Mouse (Mus musculus): ENCODE measurements around the gene Scaf8. TPM values are rescaled to one million over a fixed set of nuclear protein-coding genes. Genes with fewer than 3 reads are reported as not detected.

The Scaf8 gene
- polyA plus RNA-seq, 1 experiment: 16.3 TPM

- no peak overlapping the region for H3K4me3 ChIP-seq (ENCODE audit: insufficient read depth, poor library complexity, severe bottlenecking)
Observed at GRCm38 (mm10) chr17:3212105-3212504, 97.3 kb downstream of the Scaf8 start.

DNA sequence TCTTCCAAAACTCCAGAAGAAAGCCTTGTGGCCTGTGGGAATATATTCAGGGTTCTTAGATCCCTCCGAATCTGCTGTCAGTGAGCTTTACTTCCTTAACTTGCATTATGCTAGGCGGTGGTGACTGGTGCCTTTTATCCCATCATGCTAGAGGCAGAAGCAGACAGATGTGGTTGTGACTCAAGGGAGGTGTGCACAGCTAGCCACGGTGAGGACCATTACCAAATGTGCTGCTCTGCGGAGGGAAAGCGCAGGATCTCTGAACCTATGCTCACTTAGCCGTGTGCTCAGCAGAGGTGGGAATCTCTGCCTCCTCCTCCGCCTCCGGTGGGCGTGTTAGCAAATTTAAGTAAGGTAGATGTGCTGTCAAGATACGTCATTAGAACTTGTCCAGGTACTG is 98.1 kb downstream of the Scaf8 start:
- TF ChIP-seq FOSL1 (IDR thresholded peaks at IDR 0.05; ENCODE audit: insufficient read depth, low read length, poor library complexity, severe bottlenecking): no peak
- no peak for TF ChIP-seq MYOG (IDR thresholded peaks at IDR 0.05; ENCODE audit: control insufficient read depth, extremely low read depth, insufficient read length)
- no peak for TF ChIP-seq MYOD1 (IDR thresholded peaks at IDR 0.05; ENCODE audit: control insufficient read depth, insufficient read length, low read depth)
- TF ChIP-seq CEBPB (IDR thresholded peaks at IDR 0.05; ENCODE audit: low read depth): no peak
- TF ChIP-seq USF1 (IDR thresholded peaks at IDR 0.05; ENCODE audit: low read depth): no peak
- TF ChIP-seq MAX (IDR thresholded peaks at IDR 0.05): no peak
- TF ChIP-seq CTCF (IDR thresholded peaks at IDR 0.05; ENCODE audit: control insufficient read depth, insufficient read depth, insufficient read length): no peak
- H3K27me3 ChIP-seq (ENCODE audit: control insufficient read depth, insufficient read depth, insufficient read length): no peaks in the 10 kb centered on the region
- H3K36me3 ChIP-seq (ENCODE audit: control insufficient read depth, insufficient read depth): peaks cover 28% of the 10 kb centered on the region
- peaks cover 31% of the 10 kb centered on the region for H3K79me2 ChIP-seq (ENCODE audit: control insufficient read depth, insufficient read depth)
- no peak overlapping the region for H3ac ChIP-seq (ENCODE audit: control insufficient read depth, insufficient read length, low read depth)
- peaks cover 5% of the 10 kb centered on the region for H3K79me3 ChIP-seq (ENCODE audit: low read depth)
- H3K4me3 ChIP-seq (ENCODE audit: insufficient read depth, poor library complexity, severe bottlenecking): no peak overlapping the region

More at GRCm38 (mm10) chr17:3212105-3212504, 97.3 kb downstream of the Scaf8 start:
- TF ChIP-seq CTCF (IDR thresholded peaks at IDR 0.05; ENCODE audit: control insufficient read depth, insufficient read depth, insufficient read length): no peak
- no peak for TF ChIP-seq CEBPB (IDR thresholded peaks at IDR 0.05; ENCODE audit: low read depth)
- TF ChIP-seq MAX (IDR thresholded peaks at IDR 0.05): no peak
- TF ChIP-seq USF1 (IDR thresholded peaks at IDR 0.05; ENCODE audit: low read depth): no peak
- no peak for TF ChIP-seq FOSL1 (IDR thresholded peaks at IDR 0.05; ENCODE audit: insufficient read depth, low read length, poor library complexity, severe bottlenecking)
- TF ChIP-seq MYOD1 (IDR thresholded peaks at IDR 0.05; ENCODE audit: control insufficient read depth, insufficient read length, low read depth): no peak
- no peak for TF ChIP-seq MYOG (IDR thresholded peaks at IDR 0.05; ENCODE audit: control insufficient read depth, extremely low read depth, insufficient read length)
- Histone ChIP-seq H3K27me3 (ENCODE audit: control insufficient read depth, insufficient read depth, insufficient read length) (no peaks in the 10 kb centered on the region), H3K79me3 (ENCODE audit: low read depth) (peaks cover 7% of the 10 kb centered on the region), H3K36me3 (ENCODE audit: control insufficient read depth, insufficient read depth) (peaks cover 23% of the 10 kb centered on the region), H3ac (ENCODE audit: control insufficient read depth, insufficient read length, low read depth) (no peak overlapping the region), H3K79me2 (ENCODE audit: control insufficient read depth, insufficient read depth) (peaks cover 38% of the 10 kb centered on the region)

- Histone ChIP-seq H3K4me3 (ENCODE audit: insufficient read depth, poor library complexity, severe bottlenecking) (no peak overlapping the region), H3K36me3 (ENCODE audit: control insufficient read depth, insufficient read depth) (peaks cover 22% of the 10 kb centered on the region), H3K79me3 (ENCODE audit: low read depth) (peaks cover 1% of the 10 kb centered on the region), H3K79me2 (ENCODE audit: control insufficient read depth, insufficient read depth) (peaks cover 16% of the 10 kb centered on the region), H3ac (ENCODE audit: control insufficient read depth, insufficient read length, low read depth) (no peak overlapping the region), H3K27me3 (ENCODE audit: control insufficient read depth, insufficient read depth, insufficient read length) (no peaks in the 10 kb centered on the region)
- TF ChIP-seq MYOD1 (IDR thresholded peaks at IDR 0.05; ENCODE audit: control insufficient read depth, insufficient read length, low read depth) (no peak), CEBPB (IDR thresholded peaks at IDR 0.05; ENCODE audit: low read depth) (no peak), MAX (IDR thresholded peaks at IDR 0.05) (no peak), FOSL1 (IDR thresholded peaks at IDR 0.05; ENCODE audit: insufficient read depth, low read length, poor library complexity, severe bottlenecking) (no peak), CTCF (IDR thresholded peaks at IDR 0.05; ENCODE audit: control insufficient read depth, insufficient read depth, insufficient read length) (no peak), MYOG (IDR thresholded peaks at IDR 0.05; ENCODE audit: control insufficient read depth, extremely low read depth, insufficient read length) (no peak), USF1 (IDR thresholded peaks at IDR 0.05; ENCODE audit: low read depth) (no peak)
Observed at GRCm38 (mm10) chr17:3214852-3215251, 100.1 kb downstream of the Scaf8 start.

GRCm38 (mm10) chr17:3217023-3217422 is 102.3 kb downstream of the Scaf8 start:
- Histone ChIP-seq H3K4me3 (ENCODE audit: insufficient read depth, poor library complexity, severe bottlenecking) (no peak overlapping the region), H3K79me2 (ENCODE audit: control insufficient read depth, insufficient read depth) (peaks cover 13% of the 10 kb centered on the region), H3ac (ENCODE audit: control insufficient read depth, insufficient read length, low read depth) (no peak overlapping the region), H3K27me3 (ENCODE audit: control insufficient read depth, insufficient read depth, insufficient read length) (no peaks in the 10 kb centered on the region), H3K36me3 (ENCODE audit: control insufficient read depth, insufficient read depth) (peaks cover 20% of the 10 kb centered on the region), H3K79me3 (ENCODE audit: low read depth) (no peaks in the 10 kb centered on the region)
- TF ChIP-seq MYOG (IDR thresholded peaks at IDR 0.05; ENCODE audit: control insufficient read depth, extremely low read depth, insufficient read length) (no peak), USF1 (IDR thresholded peaks at IDR 0.05; ENCODE audit: low read depth) (no peak), CEBPB (IDR thresholded peaks at IDR 0.05; ENCODE audit: low read depth) (no peak), CTCF (IDR thresholded peaks at IDR 0.05; ENCODE audit: control insufficient read depth, insufficient read depth, insufficient read length) (no peak), FOSL1 (IDR thresholded peaks at IDR 0.05; ENCODE audit: insufficient read depth, low read length, poor library complexity, severe bottlenecking) (no peak), MAX (IDR thresholded peaks at IDR 0.05) (no peak), MYOD1 (IDR thresholded peaks at IDR 0.05; ENCODE audit: control insufficient read depth, insufficient read length, low read depth) (no peak)

GRCm38 (mm10) chr17:3218364-3218763 is 103.6 kb downstream of the Scaf8 start:
- Histone ChIP-seq H3K36me3 (ENCODE audit: control insufficient read depth, insufficient read depth) (peaks cover 20% of the 10 kb centered on the region), H3K4me3 (ENCODE audit: insufficient read depth, poor library complexity, severe bottlenecking) (no peak overlapping the region), H3K27me3 (ENCODE audit: control insufficient read depth, insufficient read depth, insufficient read length) (no peaks in the 10 kb centered on the region), H3ac (ENCODE audit: control insufficient read depth, insufficient read length, low read depth) (no peak overlapping the region), H3K79me2 (ENCODE audit: control insufficient read depth, insufficient read depth) (peaks cover 5% of the 10 kb centered on the region), H3K79me3 (ENCODE audit: low read depth) (no peaks in the 10 kb centered on the region)
- TF ChIP-seq CEBPB (IDR thresholded peaks at IDR 0.05; ENCODE audit: low read depth) (no peak), CTCF (IDR thresholded peaks at IDR 0.05; ENCODE audit: control insufficient read depth, insufficient read depth, insufficient read length) (no peak), FOSL1 (IDR thresholded peaks at IDR 0.05; ENCODE audit: insufficient read depth, low read length, poor library complexity, severe bottlenecking) (no peak), USF1 (IDR thresholded peaks at IDR 0.05; ENCODE audit: low read depth) (no peak), MYOG (IDR thresholded peaks at IDR 0.05; ENCODE audit: control insufficient read depth, extremely low read depth, insufficient read length) (no peak), MAX (IDR thresholded peaks at IDR 0.05) (no peak), MYOD1 (IDR thresholded peaks at IDR 0.05; ENCODE audit: control insufficient read depth, insufficient read length, low read depth) (no peak)

All from C2C12 (cell line).